Mouse (Mus musculus) retina, embryonic 14.5 days (tissue): ENCODE measurements at regions not wholly inside any gene's neighbourhood (a gene's known extent, or its start where the extent isn't known, plus 50 kb on each side); places are given as distances from the start of the nearest gene placed in this dataset.

Experiments used
- DNase-seq: peaks from one replicate; pipeline ENCODE4 v3.0.0-alpha.2; 2015; ENCODE audit warnings: low spot score

- peak; percentile 53 for DNase-seq
Measured at GRCm38 (mm10) chr10:92232081-92232480, 490.1 kb downstream of the Nedd1 start.

- DNase-seq: peak; percentile 62
Measured at GRCm38 (mm10) chr10:92225818-92226217, 496.4 kb downstream of the Nedd1 start.

GRCm38 (mm10) chr10:92225071-92225470, 497.1 kb downstream of the Nedd1 start:
- no peak for DNase-seq

GRCm38 (mm10) chr10:92219310-92219709, 502.9 kb downstream of the Nedd1 start:
- no peak for DNase-seq

GRCm38 (mm10) chr10:92170856-92171255, 551.4 kb downstream of the Nedd1 start:
- DNase-seq: no peak

- DNase-seq: peak; percentile 24
Measured at GRCm38 (mm10) chr10:92166057-92166456, 556.2 kb downstream of the Nedd1 start.

GRCm38 (mm10) chr10:92164991-92165390, 557.2 kb downstream of the Nedd1 start:
- DNase-seq: no peak

- peak; percentile 61 for DNase-seq
Measured at GRCm38 (mm10) chr10:92164648-92164960, 557.6 kb downstream of the Nedd1 start.

- peak; percentile 59 for DNase-seq
Measured at GRCm38 (mm10) chr10:92163851-92164647, 558.2 kb downstream of the Nedd1 start.

- peak; percentile 68 for DNase-seq
Measured at GRCm38 (mm10) chr10:92163071-92163504, 559.1 kb downstream of the Nedd1 start.

GRCm38 (mm10) chr10:92162473-92163011, 559.7 kb downstream of the Nedd1 start:
- DNase-seq: peak; percentile 74

- peak; percentile 52 for DNase-seq
Measured at GRCm38 (mm10) chr10:92161501-92161900, 560.7 kb downstream of the Nedd1 start.

- no peak for DNase-seq
Measured at GRCm38 (mm10) chr10:92146263-92146662, 576.0 kb downstream of the Nedd1 start.

- no peak for DNase-seq
Measured at GRCm38 (mm10) chr10:92135521-92135920, 586.7 kb downstream of the Nedd1 start.

- no peak for DNase-seq
Measured at GRCm38 (mm10) chr10:92112790-92113189, 609.4 kb downstream of the Nedd1 start.

- DNase-seq: no peak
Measured at GRCm38 (mm10) chr10:92106331-92106730, 615.9 kb downstream of the Nedd1 start.

- DNase-seq: no peak
Measured at GRCm38 (mm10) chr10:92103887-92104286, 618.3 kb downstream of the Nedd1 start.

GRCm38 (mm10) chr10:92102755-92103154, 619.5 kb downstream of the Nedd1 start:
- DNase-seq: no peak

- no peak for DNase-seq
Measured at GRCm38 (mm10) chr10:92097562-92097961, 624.7 kb downstream of the Nedd1 start.

- DNase-seq: no peak
Measured at GRCm38 (mm10) chr10:92097081-92097480, 625.1 kb downstream of the Nedd1 start.

GRCm38 (mm10) chr10:92091480-92092395, 630.5 kb downstream of the Nedd1 start:
- peak; percentile 40 for DNase-seq

GRCm38 (mm10) chr10:92082111-92082510, 640.1 kb downstream of the Nedd1 start:
- no peak for DNase-seq

GRCm38 (mm10) chr10:92081199-92081598, 641.0 kb downstream of the Nedd1 start:
- DNase-seq: peak; percentile 55
